Mouse (Mus musculus) limb, embryonic 13.5 days (tissue): ENCODE measurements around the gene Pilra. TPM values are rescaled to one million over a fixed set of nuclear protein-coding genes. Genes with fewer than 3 reads are reported as not detected.
"Not testable (repeated sequence)": the region's sequence is repeated elsewhere in the genome, so short reads cannot be mapped to it uniquely, and the experiment has no call there.

Source experiments
- ATAC-seq: fragments of 200-750 bp; cut with Nextera tagmentation; 2 replicates; pipeline ENCODE4 v1.8.0; 2017; ENCODE audit warnings: low read depth, moderate number of reproducible peaks, moderate TSS enrichment; ENCODE audit not compliant: low FRiP score
- H3K27ac ChIP-seq: fragments of 300-500 bp; sonication (generic); 2 replicates; pipeline ENCODE4 v1.5.1; 2015; ENCODE audit warnings: inconsistent platforms, mild to moderate bottlenecking, moderate library complexity
- H3K27me3 ChIP-seq: fragments of 300-500 bp; sonication (generic); 2 replicates; pipeline ENCODE4 v1.6.1; 2015; ENCODE audit warnings: mild to moderate bottlenecking, inconsistent platforms
- H3K36me3 ChIP-seq: fragments of 300-500 bp; sonication (generic); 2 replicates; pipeline ENCODE4 v1.6.1; 2015; ENCODE audit warnings: inconsistent platforms, mild to moderate bottlenecking, moderate library complexity
- H3K4me1 ChIP-seq: fragments of 300-500 bp; sonication (generic); 2 replicates; pipeline ENCODE4 v1.6.1; 2015; ENCODE audit warnings: inconsistent platforms
- H3K4me2 ChIP-seq: fragments of 300-500 bp; sonication (generic); replicated peaks from 2 replicates; pipeline ENCODE4 v1.6.1; 2015; ENCODE audit warnings: inconsistent platforms, mild to moderate bottlenecking, moderate library complexity
- H3K4me3 ChIP-seq: fragments of 300-500 bp; sonication (generic); 2 replicates; pipeline ENCODE4 v1.5.1; 2015; ENCODE audit warnings: moderate library complexity, mild to moderate bottlenecking, inconsistent platforms
- H3K9ac ChIP-seq: fragments of 300-500 bp; sonication (generic); 2 replicates; pipeline ENCODE4 v1.6.1; 2015; ENCODE audit warnings: mild to moderate bottlenecking, inconsistent platforms
- H3K9me3 ChIP-seq: fragments of 300-500 bp; sonication (generic); 2 replicates; pipeline ENCODE4 v1.6.1; 2016; ENCODE audit warnings: inconsistent platforms
- WGBS: fragments of 180-500 bp; shearing (Covaris S2); methylation state at CpG from one replicate; pipeline ENCODE4 v1.1.7; 2015; 5-methylcytosine and 5-hydroxymethylcytosine counted together
- polyA plus RNA-seq: library from polyadenylated mRNA; unstranded; fragments of >200 nt; fragmentation: Nextera tagmentation; extraction: Ambion mirVana; gene quantifications from 2 replicates; pipeline ENCODE4 v1.2.1, GENCODE M21; 2015

Pilra gene
- polyA plus RNA-seq, result 0.20 and 0.40 TPM in 2 replicates

DNA sequence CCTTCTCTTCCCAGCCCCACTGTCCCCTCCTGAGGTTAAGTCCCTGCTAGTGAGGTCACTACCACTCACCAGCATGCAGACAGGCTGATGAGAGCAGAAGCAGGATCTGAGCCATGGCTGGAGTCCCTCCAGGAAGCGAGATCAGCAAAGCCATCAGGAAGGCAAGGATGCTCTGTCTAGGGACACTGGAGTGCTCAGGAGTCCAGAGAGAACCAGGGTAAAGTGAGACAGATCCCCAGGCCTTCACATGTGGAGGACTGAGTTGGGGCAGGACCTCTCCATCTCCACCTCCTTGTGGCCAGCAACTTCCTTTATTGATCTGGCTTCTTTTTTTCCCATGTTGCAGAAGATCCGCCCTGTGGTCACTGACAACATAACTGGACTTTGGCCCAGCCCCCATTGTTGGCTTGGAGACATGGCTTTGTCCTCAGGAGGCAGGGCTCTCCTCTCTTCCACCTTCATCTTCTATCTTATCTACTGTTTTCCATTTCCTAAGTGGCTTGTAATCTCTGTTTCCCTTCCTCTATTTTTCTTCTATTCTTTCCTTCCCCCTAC lies at the start of gene Pilra:
Gene Pilra, minus strand, starts transcription at position 316 of the 555 bp plus-strand sequence.
- not testable (repeated sequence) for H3K27me3 ChIP-seq, H3K4me2 ChIP-seq, H3K4me3 ChIP-seq, ATAC-seq, H3K9me3 ChIP-seq, H3K27ac ChIP-seq, H3K36me3 ChIP-seq, H3K9ac ChIP-seq, H3K4me1 ChIP-seq
- 56% methylated on average over 2 of the region's 2 CpGs for WGBS

DNA sequence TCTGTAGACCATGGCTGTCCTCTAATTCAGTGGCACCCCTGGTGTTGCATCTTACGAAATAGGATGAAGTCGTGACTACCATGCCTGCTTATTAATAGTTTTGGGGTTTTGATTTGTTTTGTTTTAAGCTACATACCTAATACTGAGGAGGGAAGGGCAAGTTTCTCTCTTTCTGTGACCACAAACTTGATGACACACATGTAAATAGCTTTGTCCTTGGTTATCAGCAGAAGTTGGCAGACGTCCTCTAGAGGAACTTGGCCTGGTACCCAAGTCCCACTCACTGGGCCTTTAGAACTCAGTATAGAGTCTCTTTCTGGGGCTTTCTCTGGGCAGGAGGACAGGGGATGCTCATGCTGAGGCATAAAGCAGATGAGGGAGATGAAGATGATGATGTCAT lies 47.3 kb upstream of the Pilra start:
- no peak overlapping the region for H3K9ac ChIP-seq
- no peaks in the 10 kb centered on the region for H3K4me1 ChIP-seq
- H3K4me2 ChIP-seq, result no peak overlapping the region
- ATAC-seq, result no peak
- no peaks in the 10 kb centered on the region for H3K9me3 ChIP-seq
- H3K4me3 ChIP-seq, result no peak overlapping the region
- H3K27me3 ChIP-seq, result no peaks in the 10 kb centered on the region
- WGBS, result 79% methylated on average over 3 of the region's 3 CpGs
- H3K27ac ChIP-seq, result no peak overlapping the region
- no peaks in the 10 kb centered on the region for H3K36me3 ChIP-seq

DNA sequence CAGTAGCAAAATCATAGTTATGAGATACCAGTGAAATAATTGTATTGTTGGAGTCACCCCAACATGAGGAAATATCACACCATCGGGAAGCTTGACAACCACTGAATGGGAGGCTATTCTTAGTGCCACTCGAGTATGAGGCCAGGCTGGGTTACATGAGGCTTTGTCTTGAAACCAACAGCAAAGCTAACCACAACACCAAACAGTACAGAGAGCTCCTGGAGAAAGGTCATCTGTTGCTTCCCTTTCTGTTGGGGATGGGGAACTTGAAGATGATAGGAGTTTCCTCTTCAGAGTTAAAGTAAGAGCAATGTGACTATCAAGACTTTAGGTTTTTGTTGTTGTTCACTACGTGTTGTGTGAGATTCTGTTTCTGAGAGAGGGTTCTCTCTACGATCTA lies 46.8 kb upstream of the Pilra start:
- Histone ChIP-seq H3K27ac (no peak overlapping the region), H3K27me3 (no peaks in the 10 kb centered on the region), H3K4me3 (no peak overlapping the region), H3K36me3 (no peaks in the 10 kb centered on the region), H3K4me1 (no peaks in the 10 kb centered on the region), H3K9ac (no peak overlapping the region), H3K9me3 (no peaks in the 10 kb centered on the region), H3K4me2 (no peak overlapping the region)
- 80% methylated on average over 4 of the region's 4 CpGs for WGBS
- no peak for ATAC-seq

DNA sequence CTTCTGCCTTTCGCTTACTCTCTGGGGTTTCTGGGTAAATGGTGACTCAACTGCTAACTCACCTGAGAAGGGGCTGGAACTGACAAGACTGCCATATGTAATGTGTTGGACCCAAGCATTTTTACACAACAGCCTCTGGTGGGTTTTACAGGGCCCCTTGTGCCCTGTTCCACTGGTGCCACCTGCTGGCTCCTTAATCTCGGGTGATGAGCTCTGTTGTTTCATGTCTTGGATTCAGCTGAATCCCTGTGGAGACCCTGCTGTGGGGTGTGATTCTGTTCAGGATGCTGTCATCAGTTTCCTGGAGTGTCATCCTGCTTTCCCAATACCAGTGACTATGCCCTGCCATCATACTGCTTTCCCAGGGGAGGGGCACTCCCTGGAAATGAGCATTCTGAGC lies 41.8 kb upstream of the Pilra start:
- H3K27ac ChIP-seq, result no peak overlapping the region
- no peak overlapping the region for H3K9ac ChIP-seq
- no peak overlapping the region for H3K4me3 ChIP-seq
- no peaks in the 10 kb centered on the region for H3K9me3 ChIP-seq
- H3K27me3 ChIP-seq, result no peaks in the 10 kb centered on the region
- H3K4me1 ChIP-seq, result no peaks in the 10 kb centered on the region
- H3K4me2 ChIP-seq, result no peak overlapping the region
- no peaks in the 10 kb centered on the region for H3K36me3 ChIP-seq
- no peak for ATAC-seq
- 45% methylated on average over 2 of the region's 2 CpGs for WGBS

DNA sequence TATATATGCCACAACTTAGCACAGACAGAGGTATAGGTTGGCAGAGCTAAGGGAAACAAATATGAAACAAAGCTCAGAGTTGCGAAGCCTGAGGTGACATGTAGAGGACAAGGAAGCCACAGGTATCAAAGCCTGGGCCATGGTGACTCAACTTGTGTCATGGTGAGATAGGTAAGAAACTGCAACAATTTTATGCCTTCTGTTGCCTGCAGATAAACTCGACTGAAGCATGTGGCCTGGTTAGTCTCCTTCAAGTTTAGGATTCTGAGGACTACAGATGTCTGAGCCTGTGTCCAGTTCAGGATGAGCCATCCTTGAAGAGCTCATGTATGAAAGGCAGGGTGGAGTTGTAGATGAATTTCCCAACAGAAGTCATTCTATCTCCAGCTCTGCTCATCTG lies 39.0 kb upstream of the Pilra start:
- Histone ChIP-seq H3K27ac (no peak overlapping the region), H3K9me3 (no peaks in the 10 kb centered on the region), H3K36me3 (no peaks in the 10 kb centered on the region), H3K4me3 (no peak overlapping the region), H3K4me1 (no peaks in the 10 kb centered on the region), H3K4me2 (no peak overlapping the region), H3K9ac (no peak overlapping the region), H3K27me3 (no peaks in the 10 kb centered on the region)
- WGBS, result 82% methylated on average over 2 of the region's 2 CpGs
- no peak for ATAC-seq

DNA sequence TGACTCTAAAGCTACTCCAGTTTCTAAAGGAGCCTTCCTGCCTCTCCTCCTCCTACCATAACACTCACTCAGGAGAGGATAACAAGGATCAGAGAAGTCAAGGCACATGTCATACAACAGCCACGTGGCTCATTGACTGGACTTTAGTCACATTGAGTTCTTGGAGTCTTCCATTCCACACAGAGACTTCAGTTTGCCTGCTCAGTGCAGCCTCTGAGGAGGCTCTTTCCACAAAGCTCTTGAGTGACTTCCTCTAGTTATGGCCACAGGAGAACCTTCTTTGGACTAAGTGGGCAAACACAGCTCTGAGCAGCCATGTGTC lies 36.3 kb upstream of the Pilra start:
- 40% methylated on average over 1 of the region's 1 CpGs for WGBS

DNA sequence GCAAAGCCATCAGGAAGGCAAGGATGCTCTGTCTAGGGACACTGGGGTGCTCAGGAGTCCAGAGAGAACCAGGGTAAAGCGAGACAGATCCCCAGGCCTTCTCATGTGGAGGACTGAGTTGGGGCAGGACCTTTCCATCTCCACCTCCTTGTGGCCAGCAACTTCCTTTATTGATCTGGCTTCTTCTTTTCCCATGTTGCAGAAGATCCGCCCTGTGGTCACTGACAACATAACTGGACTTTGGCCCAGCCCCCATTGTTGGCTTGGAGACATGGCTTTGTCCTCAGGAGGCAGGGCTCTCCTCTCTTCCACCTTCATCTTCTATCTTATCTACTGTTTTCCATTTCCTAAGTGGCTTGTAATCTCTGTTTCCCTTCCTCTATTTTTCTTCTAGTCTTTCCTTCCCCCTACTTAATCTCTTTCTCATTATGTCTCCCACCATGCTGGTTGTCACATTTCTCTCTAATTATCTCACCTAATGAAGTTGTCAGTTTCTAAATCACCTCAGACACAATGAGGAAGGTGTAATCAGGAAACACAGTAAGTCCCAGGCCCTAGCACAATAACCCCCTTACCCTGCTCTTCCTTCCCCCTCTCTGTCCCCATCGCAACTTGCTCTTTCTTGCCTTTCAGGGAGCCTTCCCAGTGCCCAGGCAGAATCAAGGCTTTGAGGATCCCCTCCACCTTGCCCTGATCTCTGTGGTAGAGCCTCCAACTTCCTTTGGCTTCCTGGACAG lies 35.7 kb upstream of the Pilra start, which contains the start of gene Pilrb2:
Gene Pilrb2, minus strand, starts transcription at position 172 of the 737 bp plus-strand sequence.
- not testable (repeated sequence) for H3K4me3 ChIP-seq, H3K27ac ChIP-seq, H3K27me3 ChIP-seq, H3K9me3 ChIP-seq, H3K9ac ChIP-seq, ATAC-seq, H3K36me3 ChIP-seq, H3K4me2 ChIP-seq, H3K4me1 ChIP-seq
- 60% methylated on average over 3 of the region's 3 CpGs for WGBS

More for the DNA sequence above, 36.3 kb upstream of the Pilra start:
- H3K36me3 ChIP-seq, H3K9me3 ChIP-seq, H3K27me3 ChIP-seq, ATAC-seq, H3K4me2 ChIP-seq, H3K4me3 ChIP-seq, H3K27ac ChIP-seq, H3K4me1 ChIP-seq, H3K9ac ChIP-seq: not testable (repeated sequence)

DNA sequence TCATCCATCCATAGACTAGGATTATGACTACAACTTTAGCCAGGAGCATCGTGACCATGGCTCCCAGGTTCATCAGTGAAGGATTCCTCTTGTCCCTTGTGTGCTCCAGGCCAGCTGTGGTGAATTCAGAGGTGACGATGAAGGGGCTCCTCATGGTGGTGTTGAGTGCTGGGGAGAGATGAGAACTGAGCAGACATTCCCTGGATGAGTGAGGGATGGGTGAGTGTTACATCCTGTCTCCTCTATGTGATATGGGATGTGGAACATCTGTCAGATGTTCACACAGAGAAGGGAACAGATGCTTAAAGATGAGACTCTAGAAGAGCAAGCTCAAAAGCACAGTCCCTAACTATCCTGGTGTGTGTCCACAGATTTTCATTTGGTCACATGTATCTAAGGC lies 32.5 kb upstream of the Pilra start:
- H3K4me2 ChIP-seq, H3K4me1 ChIP-seq, H3K27ac ChIP-seq, H3K27me3 ChIP-seq, H3K36me3 ChIP-seq, H3K4me3 ChIP-seq, ATAC-seq, H3K9me3 ChIP-seq, H3K9ac ChIP-seq: not testable (repeated sequence)
- WGBS, result 76% methylated on average over 2 of the region's 2 CpGs

DNA sequence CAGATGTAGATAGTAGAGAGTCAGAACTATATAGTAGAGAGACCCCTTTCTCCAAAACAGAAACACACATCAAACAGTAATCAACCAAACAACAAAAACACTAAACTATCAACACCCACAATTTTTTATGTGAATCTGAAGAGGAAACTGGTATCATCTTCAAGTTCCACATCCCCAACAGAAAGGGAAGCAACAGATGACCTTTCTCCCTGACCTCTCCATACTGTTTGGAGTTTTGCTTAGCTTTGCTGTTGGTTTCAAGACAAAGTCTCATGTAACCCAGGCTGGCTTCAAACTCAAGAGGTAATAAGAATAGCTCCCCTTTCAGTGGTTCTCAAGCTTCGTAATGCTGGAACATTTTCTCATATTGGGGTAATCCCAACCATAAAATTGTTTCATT lies 27.9 kb upstream of the Pilra start:
- H3K4me3 ChIP-seq, H3K9me3 ChIP-seq, H3K9ac ChIP-seq, H3K36me3 ChIP-seq, H3K27me3 ChIP-seq, ATAC-seq, H3K4me2 ChIP-seq, H3K4me1 ChIP-seq, H3K27ac ChIP-seq: not testable (repeated sequence)
- WGBS, result 83% methylated on average over 1 of the region's 1 CpGs

DNA sequence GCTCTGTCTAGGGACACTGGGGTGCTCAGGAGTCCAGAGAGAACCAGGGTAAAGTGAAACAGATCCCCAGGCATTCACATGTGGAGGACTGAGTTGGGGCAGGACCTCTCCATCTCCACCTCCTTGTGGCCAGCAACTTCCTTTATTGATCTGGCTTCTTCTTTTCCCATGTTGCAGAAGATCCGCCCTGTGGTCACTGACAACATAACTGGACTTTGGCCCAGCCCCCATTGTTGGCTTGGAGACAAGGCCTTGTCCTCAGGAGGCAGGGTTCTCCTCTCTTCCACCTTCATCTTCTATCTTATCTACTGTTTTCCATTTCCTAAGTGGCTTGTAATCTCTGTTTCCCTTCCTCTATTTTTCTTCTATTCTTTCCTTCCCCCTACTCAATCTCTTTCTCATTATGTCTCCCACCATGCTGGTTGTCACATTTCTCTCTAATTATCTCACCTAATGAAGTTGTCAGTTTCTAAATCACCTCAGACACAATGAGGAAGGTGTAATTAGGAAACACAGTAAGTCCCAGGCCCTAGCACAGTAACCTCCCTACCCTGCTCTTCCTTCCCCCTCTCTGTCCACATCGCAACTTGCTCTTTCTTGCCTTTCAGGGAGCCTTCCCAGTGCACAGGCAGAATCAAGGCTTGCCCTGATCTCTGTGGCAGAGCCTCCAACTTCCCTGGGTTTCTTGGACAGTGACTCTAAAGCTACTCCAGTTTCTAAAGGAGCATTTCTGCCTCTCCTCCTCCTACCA lies 22.1 kb upstream of the Pilra start, which contains the start of gene Pilrb1:
Gene Pilrb1, minus strand, starts transcription at position 147 of the 751 bp plus-strand sequence.
- H3K36me3 ChIP-seq, H3K4me2 ChIP-seq, H3K9me3 ChIP-seq, H3K27me3 ChIP-seq, ATAC-seq, H3K27ac ChIP-seq, H3K4me3 ChIP-seq, H3K9ac ChIP-seq, H3K4me1 ChIP-seq: not testable (repeated sequence)
- WGBS, result 73% methylated on average over 2 of the region's 2 CpGs

DNA sequence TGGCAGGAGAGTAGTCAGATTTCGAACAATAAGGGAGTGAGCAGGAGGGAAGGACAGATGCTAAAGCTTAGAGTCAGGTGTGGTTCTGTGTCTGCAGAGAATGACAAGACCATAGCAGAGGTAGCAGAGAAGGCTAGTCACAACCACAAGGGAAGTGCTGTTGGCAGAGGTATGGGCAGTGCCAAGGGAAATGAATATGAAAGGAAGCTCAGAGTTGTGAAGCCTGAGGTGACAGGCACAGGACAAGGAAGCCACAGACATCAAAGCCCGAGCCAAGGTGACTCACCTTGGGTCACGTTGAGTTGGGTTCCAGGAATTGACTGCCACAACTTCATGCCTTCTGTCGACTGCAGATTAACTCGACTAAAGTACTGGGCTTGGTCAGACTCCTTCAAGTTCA lies 20.8 kb upstream of the Pilra start:
- WGBS, result 63% methylated on average over 5 of the region's 5 CpGs
- H3K9ac ChIP-seq, H3K36me3 ChIP-seq, H3K4me1 ChIP-seq, ATAC-seq, H3K9me3 ChIP-seq, H3K4me3 ChIP-seq, H3K27me3 ChIP-seq, H3K4me2 ChIP-seq, H3K27ac ChIP-seq: not testable (repeated sequence)

DNA sequence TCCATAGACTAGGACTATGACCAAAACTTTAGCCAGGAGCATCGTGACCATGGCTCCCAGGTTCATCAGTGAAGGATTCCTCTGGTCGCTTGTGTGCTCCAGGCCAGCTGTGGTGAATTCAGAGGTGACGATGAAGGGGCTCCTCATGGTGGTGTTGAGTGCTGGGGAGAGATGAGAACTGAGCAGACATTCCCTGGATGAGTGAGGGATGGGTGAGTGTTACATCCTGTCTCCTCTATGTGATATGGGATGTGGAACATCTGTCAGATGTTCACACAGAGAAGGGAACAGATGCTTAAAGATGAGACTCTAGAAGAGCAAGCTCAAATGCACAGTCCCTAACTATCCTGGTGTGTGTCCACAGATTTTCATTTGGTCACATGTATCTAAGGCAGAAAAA lies 18.8 kb upstream of the Pilra start:
- not testable (repeated sequence) for H3K9me3 ChIP-seq, H3K4me3 ChIP-seq, H3K9ac ChIP-seq, H3K27me3 ChIP-seq, H3K4me2 ChIP-seq, H3K4me1 ChIP-seq, H3K36me3 ChIP-seq, H3K27ac ChIP-seq, ATAC-seq
- 76% methylated on average over 3 of the region's 3 CpGs for WGBS
